Mouse (Mus musculus) liver, embryonic 16.5 days (tissue): ENCODE results near the gene Ushbp1. TPM values are rescaled to one million over a fixed set of nuclear protein-coding genes. Genes with fewer than 3 reads are reported as not detected.
"Not testable (repeated sequence)": the region's sequence is repeated elsewhere in the genome, so short reads cannot be mapped to it uniquely, and the experiment has no call there.

ENCODE experiments used
- ATAC-seq: fragments of 200-750 bp; cut with Nextera tagmentation; 2 replicates; pipeline ENCODE4 v1.8.0; 2017; ENCODE audit warnings: low read depth, mild to moderate bottlenecking, moderate number of reproducible peaks, moderate library complexity
- H3K27ac ChIP-seq: fragments of 300-500 bp; sonication (generic); 2 replicates; pipeline ENCODE4 v1.5.1; 2014; ENCODE audit warnings: mild to moderate bottlenecking, low read length
- H3K27me3 ChIP-seq: fragments of 300-500 bp; sonication (generic); 2 replicates; pipeline ENCODE4 v1.6.1; 2014; ENCODE audit warnings: low read depth, low read length, mixed read lengths; ENCODE audit not compliant: control insufficient read depth, insufficient read depth
- H3K36me3 ChIP-seq: fragments of 300-500 bp; sonication (generic); 2 replicates; pipeline ENCODE4 v1.6.1; 2014; ENCODE audit warnings: mild to moderate bottlenecking; ENCODE audit not compliant: control insufficient read depth, insufficient read depth
- H3K4me1 ChIP-seq: fragments of 300-500 bp; sonication (generic); 2 replicates; pipeline ENCODE4 v1.6.1; 2014; ENCODE audit warnings: low read depth, low read length, mixed read lengths; ENCODE audit not compliant: control insufficient read depth
- H3K4me2 ChIP-seq: fragments of 300-500 bp; sonication (generic); 2 replicates; pipeline ENCODE4 v1.6.1; 2014; ENCODE audit warnings: low read depth, low read length, mixed read lengths
- H3K4me3 ChIP-seq: fragments of 300-500 bp; sonication (generic); 2 replicates; pipeline ENCODE4 v1.5.1; 2014; ENCODE audit warnings: low read depth, mild to moderate bottlenecking, low read length
- H3K9ac ChIP-seq: fragments of 300-500 bp; sonication (generic); 2 replicates; pipeline ENCODE4 v1.6.1; 2014; ENCODE audit warnings: low read depth, low read length
- H3K9me3 ChIP-seq: fragments of 300-500 bp; sonication (generic); replicated peaks from 2 replicates; pipeline ENCODE4 v1.6.1; 2016; ENCODE audit warnings: low read length; ENCODE audit not compliant: control insufficient read depth
- WGBS: fragments of 180-500 bp; shearing (Covaris S2); extraction: QIAGEN DNeasy Blood & Tissue Kit; methylation state at CpG from one replicate; pipeline ENCODE4 v1.1.7; 2014; ENCODE audit not compliant: insufficient replicate concordance; 5-methylcytosine and 5-hydroxymethylcytosine counted together
- polyA plus RNA-seq: library from polyadenylated mRNA; unstranded; fragments of >200 nt; fragmentation: Nextera tagmentation; extraction: Ambion mirVana; gene quantifications from 2 replicates; pipeline ENCODE4 v1.2.1, GENCODE M21; 2015

Gene Ushbp1
- polyA plus RNA-seq, 1 experiment from 2014 or later: 4.3 TPM

DNA sequence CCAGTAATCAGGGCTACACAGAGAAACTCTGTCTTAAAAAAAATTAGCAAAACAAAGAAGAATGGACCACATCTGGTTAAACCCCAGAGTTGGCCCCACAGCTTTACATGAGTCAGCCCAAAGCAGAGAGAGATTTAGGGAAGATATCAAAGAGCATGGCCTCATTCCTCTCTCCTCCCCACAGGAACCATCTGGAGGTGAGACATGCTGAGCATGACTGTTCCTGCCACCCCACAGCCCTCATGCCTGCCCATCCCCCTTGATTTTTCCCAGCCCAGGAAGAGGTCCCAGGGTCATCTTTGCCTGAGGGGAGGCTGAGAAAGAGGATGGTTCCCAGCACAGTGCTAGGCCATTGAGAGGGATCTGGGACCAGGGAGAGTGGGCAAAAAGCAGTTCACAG lies 27.2 kb downstream of the Ushbp1 start:
- H3K4me3 ChIP-seq: peak overlapping the region; percentile 66; the same call in 1 of the 2 replicates
- no peaks in the 10 kb centered on the region for H3K27me3 ChIP-seq
- peaks cover 30% of the 10 kb centered on the region for H3K4me1 ChIP-seq
- no peaks in the 10 kb centered on the region; the same call in 1 of the 2 replicates for H3K36me3 ChIP-seq
- no peak overlapping the region for H3K27ac ChIP-seq
- no peaks in the 10 kb centered on the region for H3K9me3 ChIP-seq
- ATAC-seq: no peak
- peak overlapping the region; percentile 78; the same call in 1 of the 2 replicates for H3K4me2 ChIP-seq
- no peak overlapping the region; the same call in 1 of the 2 replicates for H3K9ac ChIP-seq

DNA sequence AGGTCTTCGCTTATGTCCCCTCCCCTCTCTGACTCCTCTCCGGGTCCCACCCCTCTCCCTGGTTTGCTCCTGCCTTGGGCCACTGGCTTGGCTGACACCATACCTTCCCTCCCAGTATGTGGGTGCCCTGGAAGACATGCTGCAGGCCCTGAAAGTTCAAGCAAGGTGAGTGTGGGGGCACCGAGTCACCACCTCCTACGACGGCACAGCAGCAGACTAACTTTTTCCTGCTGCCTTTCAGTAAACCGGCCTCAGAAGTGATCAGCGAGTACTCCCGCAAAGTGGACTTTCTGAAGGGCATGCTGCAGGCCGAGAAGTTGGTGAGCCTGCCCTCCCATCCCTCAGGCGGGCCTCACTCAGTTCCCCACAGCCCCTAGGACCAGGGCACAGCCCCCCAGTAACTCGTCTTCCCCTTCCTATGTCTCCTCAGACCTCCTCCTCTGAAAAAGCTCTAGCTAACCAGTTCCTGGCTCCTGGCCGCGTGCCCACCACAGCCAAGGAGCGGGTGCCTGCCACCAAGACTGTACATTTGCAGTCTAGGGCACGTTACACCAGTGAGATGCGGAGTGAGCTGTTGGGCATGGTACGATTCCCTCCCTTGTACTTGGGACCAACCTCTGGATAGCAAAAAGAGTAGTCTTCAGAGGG lies 27.9 kb downstream of the Ushbp1 start:
- no peaks in the 10 kb centered on the region; the same call in 1 of the 2 replicates for H3K36me3 ChIP-seq
- peak overlapping the region; percentile 66 for H3K4me3 ChIP-seq
- H3K9me3 ChIP-seq: no peaks in the 10 kb centered on the region
- H3K27me3 ChIP-seq: no peaks in the 10 kb centered on the region
- H3K9ac ChIP-seq: peak overlapping the region; percentile 57
- peak overlapping the region; percentile 78 for H3K4me2 ChIP-seq
- peak overlapping the region; percentile 83 for H3K27ac ChIP-seq
- ATAC-seq: no peak
- H3K4me1 ChIP-seq: peaks cover 30% of the 10 kb centered on the region
- 34% methylated on average over 17 of the region's 17 CpGs for WGBS

DNA sequence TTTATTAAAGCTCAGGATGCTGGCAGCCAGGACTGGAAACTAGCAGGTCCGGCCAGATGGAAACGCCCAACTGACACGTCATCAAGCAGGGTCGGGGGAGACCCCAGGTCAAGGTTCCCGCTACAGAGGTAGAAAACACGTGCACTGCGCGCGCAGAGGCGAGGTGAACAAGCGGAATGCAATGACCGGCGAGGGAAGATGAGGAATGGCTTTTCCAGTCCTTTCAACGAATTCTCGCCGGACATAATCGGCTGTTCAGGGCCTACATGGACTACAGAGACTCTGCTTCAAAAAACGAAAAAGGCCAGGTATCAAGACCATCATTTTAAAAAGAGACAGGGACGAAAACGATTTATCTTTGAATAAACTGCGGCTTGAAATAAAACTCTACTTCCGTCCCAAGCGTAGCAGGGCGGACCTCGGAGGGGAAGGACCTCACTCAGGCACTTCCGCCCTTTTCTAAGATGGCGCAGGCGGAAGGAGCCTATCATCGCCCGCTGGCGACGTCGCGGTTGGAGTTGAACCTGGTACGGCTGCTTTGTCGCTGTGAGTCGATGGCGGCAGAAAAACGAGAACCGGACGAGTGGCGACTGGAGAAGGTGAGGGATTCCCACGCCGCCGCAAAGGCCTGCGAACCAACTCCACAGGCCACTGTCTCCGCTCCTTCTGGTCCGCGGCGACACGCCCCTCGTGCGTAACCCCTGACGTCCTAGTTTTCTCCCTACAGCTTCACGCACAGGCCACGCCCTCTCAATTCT lies 28.7 kb downstream of the Ushbp1 start, which contains the start of gene Use1:
TSS of gene Use1 (plus strand) at position 78 of the 758 bp plus-strand sequence.
- peak; percentile 66 for ATAC-seq
- no peaks in the 10 kb centered on the region for H3K9me3 ChIP-seq
- WGBS: under 1% methylated on average over 56 of the region's 56 CpGs
- peak within 1 kb of the TSS; percentile 83 for H3K27ac ChIP-seq
- H3K36me3 ChIP-seq: no peaks in the 10 kb centered on the region; the same call in 1 of the 2 replicates
- H3K4me2 ChIP-seq: peak within 1 kb of the TSS; percentile 83
- H3K4me1 ChIP-seq: peaks cover 30% of the 10 kb centered on the region
- peak within 1 kb of the TSS; percentile 57 for H3K9ac ChIP-seq
- peak within 1 kb of the TSS; percentile 66 for H3K4me3 ChIP-seq
- no peaks in the 10 kb centered on the region for H3K27me3 ChIP-seq

DNA sequence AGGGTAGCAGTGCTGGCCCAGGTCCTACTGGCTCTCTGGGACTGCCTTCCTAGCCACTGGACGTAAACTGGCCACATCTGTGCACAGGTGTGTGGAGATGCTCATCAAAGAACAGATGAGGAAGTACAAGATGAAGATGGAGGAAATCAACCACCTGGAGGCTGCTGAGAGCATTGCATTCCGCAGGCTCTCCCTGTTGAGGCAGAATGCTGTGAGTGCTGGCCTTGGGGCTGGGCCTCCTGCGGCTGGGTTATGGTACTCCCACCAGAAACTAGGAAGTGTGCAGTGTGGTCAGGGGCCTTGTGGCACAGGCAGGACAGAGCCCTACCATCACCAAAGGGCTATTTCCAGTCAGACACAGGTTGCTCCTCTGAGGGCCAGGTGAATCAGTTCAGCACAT lies 37.6 kb downstream of the Ushbp1 start:
- Histone ChIP-seq H3K27ac (no peak overlapping the region), H3K27me3 (no peaks in the 10 kb centered on the region), H3K4me3 (no peak overlapping the region), H3K36me3 (peaks cover 11% of the 10 kb centered on the region), H3K4me1 (no peaks in the 10 kb centered on the region), H3K9me3 (no peaks in the 10 kb centered on the region), H3K9ac (no peak overlapping the region), H3K4me2 (no peak overlapping the region)
- 72% methylated on average over 3 of the region's 3 CpGs for WGBS
- ATAC-seq: no peak

DNA sequence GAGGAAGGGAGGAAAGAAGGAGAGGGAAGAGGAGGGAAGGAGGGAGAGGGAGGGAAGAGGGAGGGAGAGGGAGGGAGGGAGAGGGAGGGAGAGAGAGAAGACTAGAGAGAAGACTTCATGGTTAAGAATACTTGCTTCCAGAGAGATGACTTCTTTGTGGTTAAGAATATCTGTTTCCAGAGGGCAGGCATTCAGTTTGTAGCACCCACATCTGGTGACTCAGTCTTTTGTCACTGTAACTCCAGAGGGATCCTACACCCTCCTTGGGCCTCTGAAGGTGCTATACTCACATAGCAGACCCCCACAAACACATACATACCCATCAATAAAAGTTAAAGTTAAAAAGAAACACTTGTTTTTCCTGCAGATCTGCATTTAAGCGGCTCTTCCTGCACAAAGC lies 44.1 kb downstream of the Ushbp1 start:
- no peak overlapping the region for H3K4me2 ChIP-seq
- no peak overlapping the region for H3K27ac ChIP-seq
- H3K9me3 ChIP-seq: no peaks in the 10 kb centered on the region
- peaks cover 28% of the 10 kb centered on the region for H3K36me3 ChIP-seq
- H3K4me1 ChIP-seq: no peaks in the 10 kb centered on the region
- no peak overlapping the region for H3K4me3 ChIP-seq
- H3K9ac ChIP-seq: no peak overlapping the region
- 84% methylated on average over 1 of the region's 1 CpGs for WGBS
- no peaks in the 10 kb centered on the region for H3K27me3 ChIP-seq
- no peak for ATAC-seq

DNA sequence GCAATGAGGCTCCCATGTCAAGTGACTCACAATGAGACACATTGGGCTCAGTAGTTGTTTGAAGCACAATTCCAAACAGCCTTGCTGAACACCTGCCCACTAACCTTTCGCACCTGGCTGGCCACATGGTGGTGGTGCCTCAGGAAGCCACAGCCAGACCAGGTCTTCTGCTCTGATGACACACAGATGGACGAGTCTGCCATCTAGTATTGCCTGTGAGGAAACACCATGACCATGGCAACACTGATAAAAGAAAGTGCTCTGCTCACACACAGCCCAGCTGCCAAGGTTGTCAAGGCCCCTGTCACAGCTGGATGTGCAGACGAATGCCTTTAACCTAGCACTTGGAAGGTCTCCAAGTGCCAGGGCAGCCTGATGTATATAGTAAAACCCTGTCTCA lies 44.5 kb downstream of the Ushbp1 start:
- H3K27ac ChIP-seq: no peak overlapping the region
- no peak overlapping the region for H3K4me2 ChIP-seq
- H3K36me3 ChIP-seq: peaks cover 32% of the 10 kb centered on the region
- H3K4me1 ChIP-seq: no peaks in the 10 kb centered on the region
- H3K4me3 ChIP-seq: no peak overlapping the region
- WGBS: 59% methylated on average over 3 of the region's 3 CpGs
- no peak overlapping the region for H3K9ac ChIP-seq
- no peaks in the 10 kb centered on the region for H3K27me3 ChIP-seq
- H3K9me3 ChIP-seq: no peaks in the 10 kb centered on the region
- no peak for ATAC-seq

DNA sequence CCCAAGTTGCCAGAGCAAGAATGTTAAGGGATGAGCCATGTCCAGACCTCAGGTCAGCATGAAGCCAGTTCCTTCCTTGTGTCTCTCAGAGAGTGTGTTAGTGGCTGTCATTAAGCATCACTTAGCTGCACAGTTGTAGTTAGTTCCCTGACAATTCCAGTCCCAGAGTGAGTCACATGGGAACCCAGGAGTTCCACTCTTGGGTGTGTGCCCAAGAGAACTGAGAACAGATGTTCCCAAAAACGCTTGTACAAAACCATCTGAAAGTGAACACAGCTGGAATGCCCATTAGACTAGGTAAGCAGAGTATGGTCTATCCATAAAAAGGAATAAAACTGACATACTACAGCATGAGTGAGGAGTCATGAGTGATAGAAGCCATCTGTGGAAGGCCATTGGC lies 49.0 kb downstream of the Ushbp1 start:
- H3K27me3 ChIP-seq: no peaks in the 10 kb centered on the region
- H3K9ac ChIP-seq: no peak overlapping the region
- peaks cover 32% of the 10 kb centered on the region for H3K36me3 ChIP-seq
- H3K4me1 ChIP-seq: no peaks in the 10 kb centered on the region
- no peak overlapping the region for H3K27ac ChIP-seq
- H3K4me2 ChIP-seq: no peak overlapping the region
- ATAC-seq: no peak
- WGBS: 55% methylated on average over 1 of the region's 1 CpGs
- H3K9me3 ChIP-seq: no peaks in the 10 kb centered on the region
- no peak overlapping the region for H3K4me3 ChIP-seq

DNA sequence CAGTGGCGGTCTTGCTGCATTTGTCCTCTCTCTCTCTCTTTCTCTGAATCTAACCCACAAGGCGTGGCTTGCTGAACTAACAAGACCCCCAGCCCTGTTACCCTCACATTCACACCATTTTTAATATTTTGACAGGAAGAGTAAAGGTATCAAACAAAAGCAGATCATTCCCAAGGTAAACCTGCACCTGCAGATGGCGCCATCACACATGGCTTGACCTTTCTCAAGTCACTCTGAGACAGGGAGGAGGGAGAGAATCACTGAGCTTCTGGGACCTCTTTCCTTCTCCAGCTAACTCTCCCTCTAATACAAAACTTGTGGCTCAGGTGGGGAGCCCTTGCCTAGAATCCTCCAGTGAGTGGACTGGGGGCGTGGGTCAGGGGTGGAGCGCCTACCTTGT lies 55.0 kb downstream of the Ushbp1 start:
- Histone ChIP-seq H3K9me3 (no peaks in the 10 kb centered on the region), H3K4me3 (no peak overlapping the region), H3K27ac (no peak overlapping the region), H3K27me3 (no peaks in the 10 kb centered on the region), H3K4me2 (no peak overlapping the region), H3K4me1 (no peaks in the 10 kb centered on the region), H3K36me3 (peaks cover 11% of the 10 kb centered on the region), H3K9ac (no peak overlapping the region)
- WGBS: 76% methylated on average over 5 of the region's 5 CpGs
- no peak for ATAC-seq

DNA sequence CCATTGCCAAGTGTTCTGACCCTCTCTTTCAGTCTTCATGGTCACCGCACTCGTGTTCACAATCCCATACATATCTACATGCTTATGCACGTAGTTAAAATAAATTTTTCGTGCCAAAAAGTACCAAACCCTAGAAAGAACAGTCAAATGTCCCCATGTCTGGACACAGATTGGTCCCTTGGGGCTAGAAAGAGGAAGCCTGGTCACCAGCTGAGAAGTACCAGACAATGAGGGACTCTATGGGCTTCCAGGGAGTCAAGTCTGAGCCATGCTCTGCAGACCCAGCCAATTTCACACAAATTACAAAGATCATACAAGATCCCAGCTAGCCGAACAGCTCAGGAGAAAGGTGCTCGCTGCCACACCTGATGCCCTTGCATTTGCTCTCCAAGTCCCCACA lies 57.8 kb downstream of the Ushbp1 start:
- ATAC-seq, H3K4me3 ChIP-seq, H3K27ac ChIP-seq, H3K9me3 ChIP-seq, H3K27me3 ChIP-seq, H3K4me1 ChIP-seq, H3K9ac ChIP-seq, H3K4me2 ChIP-seq: not testable (repeated sequence)
- H3K36me3 ChIP-seq: peaks cover 15% of the 10 kb centered on the region
- WGBS: 85% methylated on average over 6 of the region's 6 CpGs
